Comparison of ENCODE assay signal across 8 mouse cellular contexts in the genomic region with DNA sequence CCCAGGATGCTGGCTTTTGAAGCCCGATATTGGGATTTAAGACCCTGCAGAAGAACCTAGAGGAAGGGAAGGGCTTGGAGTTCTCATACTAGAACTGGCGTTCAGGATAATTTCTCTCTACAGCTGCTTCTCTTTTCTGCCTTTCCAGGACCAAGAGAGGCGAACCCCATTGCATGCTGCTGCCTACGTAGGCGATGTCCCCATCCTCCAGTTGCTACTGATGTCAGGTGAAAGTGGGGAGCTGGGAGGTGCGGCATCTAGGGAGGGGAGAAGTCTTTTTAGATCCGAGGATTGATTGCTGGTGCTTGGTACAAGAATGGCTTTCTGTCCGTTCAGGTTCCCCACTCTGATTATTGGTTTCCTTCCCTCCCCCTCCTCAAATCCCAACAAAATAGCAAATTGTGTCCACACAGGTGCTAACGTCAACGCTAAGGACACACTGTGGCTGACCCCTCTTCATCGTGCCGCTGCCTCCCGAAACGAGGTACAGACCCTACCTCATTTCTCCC. TPM values are rescaled to one million over a fixed set of nuclear protein-coding genes. Genes with fewer than 3 reads are reported as not detected.
DNase-seq lines count a peak whose midpoint lies in the region; ATAC-seq and TF ChIP-seq lines count a peak whose summit lies in the region.

No protein-coding gene starts in this region.

- H3K27me3 ChIP-seq in embryonic facial prominence, embryonic 13.5 days = no peaks in the 10 kb centered on the region
- H3K27me3 ChIP-seq in intestine, embryonic 14.5 days (replicated peaks; ENCODE audit: control insufficient read depth, insufficient read depth, low read length) = no peaks in the 10 kb centered on the region
- H3K27me3 ChIP-seq in neural tube, embryonic 12.5 days (replicated peaks) = no peaks in the 10 kb centered on the region

- H3K9me3 ChIP-seq in embryonic facial prominence, embryonic 13.5 days = no peaks in the 10 kb centered on the region
- H3K9me3 ChIP-seq in intestine, embryonic 14.5 days (ENCODE audit: control insufficient read depth, low read length) = no peaks in the 10 kb centered on the region
- no peaks in the 10 kb centered on the region for H3K9me3 ChIP-seq in neural tube, embryonic 12.5 days

- intact Hi-C loops in left cerebral cortex, adult 2 months (cut with DNase I) = loop anchor here (2.0 kb wide), 2 partner anchors 31 to 81 kb away; a partner anchor contains a TSS

- DNase-seq in left cerebral cortex, adult 2 months (ENCODE audit: extremely low spot score in 1 of 2, low spot score in 2 of 2) = no peak
- DNase-seq in left cerebral cortex, adult 18-20 months (ENCODE audit: low spot score in 2 of 2) = no peak
- no peak for DNase-seq in intestine, embryonic 14.5 days (ENCODE audit: low spot score)
- no peak for DNase-seq in spleen, postnatal 14 days (ENCODE audit: low spot score in 2 of 2)
- no peak for DNase-seq in adrenal gland, postnatal 4 days (ENCODE audit: low spot score in 2 of 2)
- no peak for DNase-seq in MN1 (ENCODE audit: low spot score)

- peak overlapping the region; percentile 75 for H3K4me3 ChIP-seq in left cerebral cortex, adult 2 months
- peak overlapping the region; percentile 95 for H3K4me3 ChIP-seq in embryonic facial prominence, embryonic 13.5 days
- peak overlapping the region; percentile 88 for H3K4me3 ChIP-seq in intestine, embryonic 14.5 days (ENCODE audit: low read depth, low read length)
- H3K4me3 ChIP-seq in neural tube, embryonic 12.5 days = peak overlapping the region; percentile 92

- peaks cover 48% of the 10 kb centered on the region for H3K36me3 ChIP-seq in embryonic facial prominence, embryonic 13.5 days
- peaks cover 47% of the 10 kb centered on the region for H3K36me3 ChIP-seq in intestine, embryonic 14.5 days (ENCODE audit: control insufficient read depth, insufficient read depth, low read length)
- H3K36me3 ChIP-seq in neural tube, embryonic 12.5 days = peaks cover 42% of the 10 kb centered on the region

- ATAC-seq in embryonic facial prominence, embryonic 13.5 days (ENCODE audit: insufficient number of reproducible peaks, insufficient read depth, low FRiP score, low TSS enrichment, low read depth) = no peak
- no peak for ATAC-seq in intestine, embryonic 14.5 days (replicated peaks; ENCODE audit: low FRiP score, low TSS enrichment, low read depth)
- no peak for ATAC-seq in neural tube, embryonic 12.5 days (ENCODE audit: low FRiP score, low read depth)

- H3K9ac ChIP-seq in embryonic facial prominence, embryonic 13.5 days = peak overlapping the region; percentile 99
- peak overlapping the region; percentile 94 for H3K9ac ChIP-seq in intestine, embryonic 14.5 days (ENCODE audit: low read length)
- H3K9ac ChIP-seq in neural tube, embryonic 12.5 days = peak overlapping the region; percentile 96

- H3K4me1 ChIP-seq in embryonic facial prominence, embryonic 13.5 days = peaks cover 26% of the 10 kb centered on the region
- H3K4me1 ChIP-seq in intestine, embryonic 14.5 days (replicated peaks; ENCODE audit: control insufficient read depth, insufficient read depth, low read length) = peaks cover 24% of the 10 kb centered on the region
- H3K4me1 ChIP-seq in neural tube, embryonic 12.5 days = peaks cover 21% of the 10 kb centered on the region

- 52% methylated on average over 14 of the region's 14 CpGs for WGBS in embryonic facial prominence, embryonic 13.5 days
- WGBS in intestine, embryonic 14.5 days = 56% methylated on average over 14 of the region's 14 CpGs
- WGBS in neural tube, embryonic 12.5 days = 56% methylated on average over 14 of the region's 14 CpGs

- peak overlapping the region; percentile 81 for H3K4me2 ChIP-seq in embryonic facial prominence, embryonic 13.5 days
- peak overlapping the region; percentile 82 for H3K4me2 ChIP-seq in intestine, embryonic 14.5 days (ENCODE audit: low read length)
- H3K4me2 ChIP-seq in neural tube, embryonic 12.5 days (replicated peaks) = peak overlapping the region; percentile 76

- TF ChIP-seq CTCF in left cerebral cortex, adult 2 months (IDR thresholded peaks at IDR 0.05) = no peak

- peak overlapping the region; percentile 92 for H3K27ac ChIP-seq in left cerebral cortex, adult 2 months
- H3K27ac ChIP-seq in embryonic facial prominence, embryonic 13.5 days = peak overlapping the region; percentile 97
- peak overlapping the region; percentile 95; the same call in 1 of the 2 replicates for H3K27ac ChIP-seq in intestine, embryonic 14.5 days (ENCODE audit: low read depth)
- peak overlapping the region; percentile 91; the same call in 1 of the 2 replicates for H3K27ac ChIP-seq in neural tube, embryonic 12.5 days

RNA-seq across cellular contexts. Expression of a gene that starts 1.1 kb away (rescaled TPM):
- 10 to 100 TPM; 60.8 to 63.9 TPM for total RNA-seq in left cerebral cortex, adult 2 months (2021)
- total RNA-seq in left cerebral cortex, adult 18-20 months (2021) = 10 to 100 TPM; 51.0 to 52.2 TPM
- 15.0 and 16.0 TPM in 2 replicates for polyA plus RNA-seq in embryonic facial prominence, embryonic 13.5 days (2015; fragmentation: Nextera tagmentation; extraction: Ambion mirVana)
- polyA plus RNA-seq in intestine, embryonic 14.5 days (2014; fragmentation: Nextera tagmentation; extraction: Ambion mirVana) = 12.1 and 13.3 TPM in 2 replicates
- polyA plus RNA-seq in neural tube, embryonic 12.5 days (2016; fragmentation: Nextera tagmentation; extraction: Ambion mirVana) = 10.2 and 13.2 TPM in 2 replicates
- total RNA-seq in adrenal gland, postnatal 4 days (2021) = 10 to 100 TPM; 71.5 to 75.1 TPM

RNA-seq across cellular contexts. Expression of a gene that starts 9.2 kb away (rescaled TPM):
- total RNA-seq in left cerebral cortex, adult 2 months (2021) = 10 to 100 TPM; 53.0 to 54.6 TPM
- total RNA-seq in left cerebral cortex, adult 18-20 months (2021) = 10 to 100 TPM; 58.5 to 60.4 TPM
- polyA plus RNA-seq in embryonic facial prominence, embryonic 13.5 days (2015; fragmentation: Nextera tagmentation; extraction: Ambion mirVana) = 13.1 and 16.2 TPM in 2 replicates
- polyA plus RNA-seq in intestine, embryonic 14.5 days (2014; fragmentation: Nextera tagmentation; extraction: Ambion mirVana) = 11.0 and 15.7 TPM in 2 replicates
- 33.3 and 35.2 TPM in 2 replicates for polyA plus RNA-seq in neural tube, embryonic 12.5 days (2016; fragmentation: Nextera tagmentation; extraction: Ambion mirVana)
- total RNA-seq in adrenal gland, postnatal 4 days (2021) = 10 to 100 TPM; 48.3 to 62.1 TPM

RNA-seq across cellular contexts. Expression of a gene that starts 23.0 kb away (rescaled TPM):
- total RNA-seq in left cerebral cortex, adult 2 months (2021) = not detected
- not detected for total RNA-seq in left cerebral cortex, adult 18-20 months (2021)
- 0.20 and 0.92 TPM in 2 replicates for polyA plus RNA-seq in embryonic facial prominence, embryonic 13.5 days (2015; fragmentation: Nextera tagmentation; extraction: Ambion mirVana)
- 47.6 and 56.7 TPM in 2 replicates for polyA plus RNA-seq in intestine, embryonic 14.5 days (2014; fragmentation: Nextera tagmentation; extraction: Ambion mirVana)
- polyA plus RNA-seq in neural tube, embryonic 12.5 days (2016; fragmentation: Nextera tagmentation; extraction: Ambion mirVana) = not detected in 2 replicates
- 10 to 100 TPM in 1 of 2 experiments, 1 to 10 TPM in 1; 5.7 to 13.2 TPM for total RNA-seq in adrenal gland, postnatal 4 days (2021)

RNA-seq across cellular contexts. Expression of a gene that starts 33.3 kb away (rescaled TPM):
- total RNA-seq in left cerebral cortex, adult 2 months (2021) = 10 to 100 TPM; 87.0 to 91.1 TPM
- 10 to 100 TPM; 81.2 to 85.5 TPM for total RNA-seq in left cerebral cortex, adult 18-20 months (2021)
- polyA plus RNA-seq in embryonic facial prominence, embryonic 13.5 days (2015; fragmentation: Nextera tagmentation; extraction: Ambion mirVana) = 72.3 and 73.0 TPM in 2 replicates
- 94.7 and 99.1 TPM in 2 replicates for polyA plus RNA-seq in intestine, embryonic 14.5 days (2014; fragmentation: Nextera tagmentation; extraction: Ambion mirVana)
- 109 and 115 TPM in 2 replicates for polyA plus RNA-seq in neural tube, embryonic 12.5 days (2016; fragmentation: Nextera tagmentation; extraction: Ambion mirVana)
- total RNA-seq in adrenal gland, postnatal 4 days (2021) = 10 to 100 TPM; 69.5 to 72.7 TPM

RNA-seq across cellular contexts. Expression of a gene that starts 33.5 kb away (rescaled TPM):
- 10 to 100 TPM; 74.0 to 76.6 TPM for total RNA-seq in left cerebral cortex, adult 2 months (2021)
- 10 to 100 TPM; 78.9 to 81.5 TPM for total RNA-seq in left cerebral cortex, adult 18-20 months (2021)
- 45.4 and 46.7 TPM in 2 replicates for polyA plus RNA-seq in embryonic facial prominence, embryonic 13.5 days (2015; fragmentation: Nextera tagmentation; extraction: Ambion mirVana)
- polyA plus RNA-seq in intestine, embryonic 14.5 days (2014; fragmentation: Nextera tagmentation; extraction: Ambion mirVana) = 30.5 and 36.0 TPM in 2 replicates
- polyA plus RNA-seq in neural tube, embryonic 12.5 days (2016; fragmentation: Nextera tagmentation; extraction: Ambion mirVana) = 61.3 and 61.4 TPM in 2 replicates
- total RNA-seq in adrenal gland, postnatal 4 days (2021) = 10 to 100 TPM; 49.9 to 50.9 TPM

Comparison
In these comparisons a context has a peak if more than half of its experiments do, and no peak if none do; other contexts are left out.
1. RNA of a gene that starts 23.0 kb away (total RNA-seq): 5.7 to 13.2 TPM in adrenal gland, postnatal 4 days; not detected in left cerebral cortex, adult 18-20 months and not detected in left cerebral cortex, adult 2 months; every median in the first group is over 4 times any median in the second.
2. Peak in every context shown above with its lines, with median percentiles within 50 percentile points of each other: H3K27ac ChIP-seq, H3K4me3 ChIP-seq, H3K4me2 ChIP-seq and H3K9ac ChIP-seq.